Comparison of ENCODE assay signal across 28 mouse cellular contexts in the genomic region with DNA sequence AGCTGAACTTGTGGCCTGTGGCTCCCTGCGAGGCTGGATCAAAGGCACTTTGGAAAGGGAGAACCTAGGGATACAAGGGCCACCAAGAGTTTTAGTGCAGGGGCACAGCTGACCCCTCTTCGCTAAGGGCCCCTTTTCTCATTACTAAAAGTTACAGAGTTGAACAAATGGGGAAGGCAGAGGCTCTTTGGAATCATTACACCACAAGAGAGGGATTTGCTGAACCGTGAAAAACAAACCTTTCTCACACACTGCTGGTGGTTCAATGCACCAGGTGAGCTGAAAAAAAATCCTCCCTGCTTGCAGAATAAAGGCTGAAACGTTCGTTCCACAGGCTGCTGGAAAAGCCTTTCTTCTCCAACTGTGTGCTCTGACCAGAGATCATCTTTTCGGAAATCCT. TPM values are rescaled to one million over a fixed set of nuclear protein-coding genes. Genes with fewer than 3 reads are reported as not detected.
A peak's percentile ranks its signal among the peaks of the same experiment; 100 is the strongest.
DNase-seq lines count a peak whose midpoint lies in the region; ATAC-seq and TF ChIP-seq lines count a peak whose summit lies in the region.
"Had no signal": no experiment of that assay in that cellular context is flagged by ENCODE, and none has a peak within 500 bp of the region (broad histone marks: within the 10 kb centered on the region; RNA-seq: fewer than 3 reads in every experiment).

No protein-coding gene starts in this region.

- no peak overlapping the region for H3K4me2 ChIP-seq in kidney, postnatal 0 days (ENCODE audit: low read length)
- H3K4me2 ChIP-seq: forebrain, embryonic 15.5 days; heart, embryonic 15.5 days; hindbrain, embryonic 12.5 days; neural tube, embryonic 12.5 days had no signal

- ATAC-seq in kidney, postnatal 0 days (replicated peaks; ENCODE audit: low FRiP score, low read depth), result no peak
- ATAC-seq: forebrain, embryonic 15.5 days; intestine, embryonic 16.5 days had no signal

- peak; percentile 28 for DNase-seq in kidney, adult 2 months
- no peak for DNase-seq in kidney, postnatal 36 days
- DNase-seq in kidney, postnatal 0 days (ENCODE audit: low spot score), result peak; percentile 27
- no peak for DNase-seq in kidney, postnatal 25 days
- DNase-seq in embryo, embryonic 11 days, result peak; percentile 8
- DNase-seq in kidney, postnatal 14 days, result peak; percentile 5
- no peak for DNase-seq in cerebellum, postnatal 14 days
- DNase-seq in ovary, adult 18-20 months (ENCODE audit: low spot score), result no peak
- DNase-seq: adrenal gland, postnatal 36 days; B cell, adult 2 months; cerebellum, adult 2 months; cerebellum, postnatal 25 days; gastrocnemius, postnatal 25 days; heart, adult 11 months; liver; lung, adult 2 months; lung, postnatal 10 days; right cerebral cortex, postnatal 14 days had no signal

- no peaks in the 10 kb centered on the region for H3K9me3 ChIP-seq in kidney, postnatal 0 days (replicated peaks; ENCODE audit: low read length)
- H3K9me3 ChIP-seq: forebrain, embryonic 15.5 days; heart, embryonic 10.5 days; heart, embryonic 15.5 days; hindbrain, embryonic 12.5 days; neural tube, embryonic 12.5 days had no signal

- H3K27ac ChIP-seq in kidney, adult 2 months (ENCODE audit: insufficient read depth, low read depth, low read length), result no peak overlapping the region
- peak overlapping the region; percentile 68 for H3K27ac ChIP-seq in kidney, postnatal 0 days
- H3K27ac ChIP-seq: forebrain, embryonic 15.5 days; heart, embryonic 10.5 days; heart, embryonic 15.5 days; hindbrain, embryonic 12.5 days; layer of hippocampus, adult 2 months; liver, embryonic 14.5 days; macrophage; neural tube, embryonic 12.5 days had no signal

- TF ChIP-seq CTCF in kidney, adult 2 months (conservative IDR thresholded peaks at IDR 0.05; ENCODE audit: insufficient read depth, insufficient read length, low read depth, low read length), result no peak
- no peak for TF ChIP-seq CTCF in kidney, postnatal 0 days (IDR thresholded peaks at IDR 0.05; ENCODE audit: low read depth)

- H3K36me3 ChIP-seq in kidney, adult 2 months (ENCODE audit: control insufficient read depth, insufficient read depth, low read length), result no peaks in the 10 kb centered on the region
- no peaks in the 10 kb centered on the region for H3K36me3 ChIP-seq in kidney, postnatal 0 days (ENCODE audit: insufficient read depth, low read length)
- H3K36me3 ChIP-seq: forebrain, embryonic 15.5 days; heart, embryonic 10.5 days; heart, embryonic 15.5 days; hindbrain, embryonic 12.5 days; neural tube, embryonic 12.5 days had no signal

- H3K4me3 ChIP-seq in kidney, adult 2 months (ENCODE audit: insufficient read depth, low read depth, low read length), result no peak overlapping the region
- no peak overlapping the region for H3K4me3 ChIP-seq in kidney, postnatal 0 days (replicated peaks; ENCODE audit: low read depth, low read length)
- H3K4me3 ChIP-seq: forebrain, embryonic 15.5 days; heart, embryonic 10.5 days; heart, embryonic 15.5 days; hindbrain, embryonic 12.5 days; layer of hippocampus, adult 2 months; myocyte; neural tube, embryonic 12.5 days had no signal

- H3K27me3 ChIP-seq in kidney, adult 2 months (replicated peaks; ENCODE audit: control insufficient read depth, insufficient read depth, low read length), result no peaks in the 10 kb centered on the region
- no peaks in the 10 kb centered on the region for H3K27me3 ChIP-seq in kidney, postnatal 0 days (ENCODE audit: insufficient read depth, low read length)
- H3K27me3 ChIP-seq: forebrain, embryonic 15.5 days; heart, embryonic 15.5 days; hindbrain, embryonic 12.5 days; neural tube, embryonic 12.5 days had no signal

- 18% methylated on average over 6 of the region's 6 CpGs for WGBS in kidney, adult 2 months
- 7% methylated on average over 6 of the region's 6 CpGs for WGBS in kidney, postnatal 0 days

- no peak overlapping the region for H3K9ac ChIP-seq in kidney, postnatal 0 days (ENCODE audit: low read depth, low read length)
- H3K9ac ChIP-seq: forebrain, embryonic 15.5 days; heart, embryonic 15.5 days; hindbrain, embryonic 12.5 days; liver, embryonic 14.5 days; neural tube, embryonic 12.5 days had no signal

- TF ChIP-seq POLR2A in kidney, adult 2 months (IDR thresholded peaks at IDR 0.05; ENCODE audit: low read depth, low read length), result no peak

- H3K4me1 ChIP-seq in kidney, adult 2 months (ENCODE audit: control insufficient read depth, insufficient read depth, low read length), result peaks cover 6% of the 10 kb centered on the region; the same call in 1 of the 2 replicates
- H3K4me1 ChIP-seq in kidney, postnatal 0 days (replicated peaks; ENCODE audit: insufficient read depth, low read length), result peaks cover 7% of the 10 kb centered on the region; the same call in 1 of the 2 replicates
- H3K4me1 ChIP-seq: forebrain, embryonic 15.5 days; heart, embryonic 10.5 days; heart, embryonic 15.5 days had no signal

RNA-seq across cellular contexts. Expression of gene Ncam1, which starts 50.2 kb away (rescaled TPM):
- 2.6 and 3.2 TPM in 2 replicates for polyA plus RNA-seq in kidney, adult 2 months (2012; rRNA removed)
- polyA plus RNA-seq in kidney, postnatal 0 days (2015; fragmentation: Nextera tagmentation; extraction: Ambion mirVana), result 81.2 and 91.2 TPM in 2 replicates

Comparison
In these comparisons a context has a peak if more than half of its experiments do, and no peak if none do; other contexts are left out.
1. DNase-seq: peak in kidney, adult 2 months (single experiment), kidney, postnatal 0 days (single experiment), embryo, embryonic 11 days (single experiment) and kidney, postnatal 14 days (single experiment); none in kidney, postnatal 36 days (0 of 2), kidney, postnatal 25 days (0 of 2), cerebellum, postnatal 14 days (0 of 2) and ovary, adult 18-20 months (single experiment).
2. RNA of gene Ncam1, which starts 50.2 kb away (polyA plus RNA-seq): 81.2 to 91.2 TPM in kidney, postnatal 0 days; 2.6 to 3.2 TPM in kidney, adult 2 months; every median in the first group is over 10 times any median in the second.